Mouse (Mus musculus) cerebellum, adult 2 months (tissue): ENCODE measurements around the gene Fam168b.

ENCODE experiments used
- CTCF ChIP-seq: fragments of 200-500 bp; IDR thresholded peaks from 2 replicates; pipeline ENCODE4 v1.5.1; 2011; ENCODE audit warnings: low read depth, mild to moderate bottlenecking, control low read depth, low read length, moderate library complexity, borderline replicate concordance; ENCODE audit not compliant: insufficient read depth
- POLR2A ChIP-seq: fragments of 200-500 bp; IDR thresholded peaks from 2 replicates; pipeline ENCODE4 v1.6.1; 2011; ENCODE audit warnings: low read length, control low read depth, borderline replicate concordance; ENCODE audit not compliant: insufficient read depth

GRCm38 (mm10) chr1:34799140-34799539 is 43.7 kb downstream of the Fam168b start:
- no peak for TF ChIP-seq POLR2A
- TF ChIP-seq CTCF: no peak
